Mouse (Mus musculus): ENCODE results near the gene Tmem161b.
"Not testable (repeated sequence)": the region's sequence is repeated elsewhere in the genome, so short reads cannot be mapped to it uniquely, and the experiment has no call there.

Gene Tmem161b

GRCm38 (mm10) chr13:84221820-84222681 is at the start of gene Tmem161b:
Gene Tmem161b (plus strand): TSS chr13:84222296.
- DNase-seq, result peak; percentile 92 to 93

DNA sequence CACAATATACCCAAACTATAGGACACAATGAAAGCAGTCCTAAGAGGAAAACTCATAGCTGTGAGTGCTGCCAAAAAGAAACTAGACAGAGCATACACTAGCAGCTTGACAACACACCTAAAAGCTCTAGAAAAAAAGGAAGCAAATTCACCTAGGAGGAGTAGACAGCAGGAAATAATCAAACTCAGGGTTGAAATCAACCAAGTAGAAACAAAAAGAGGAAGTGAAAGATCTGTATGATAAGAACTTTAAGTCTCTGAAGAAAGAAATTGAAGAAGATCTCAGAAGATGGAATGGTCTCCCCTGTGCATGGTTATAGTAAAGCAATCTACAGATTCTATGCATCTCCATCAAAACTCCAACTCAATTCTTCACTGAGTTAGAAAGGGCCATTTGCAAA is 36.3 kb upstream of the Tmem161b start:
- DNase-seq, result not testable (repeated sequence)

- DNase-seq, result no peak
Measured at GRCm38 (mm10) chr13:84192723-84193122, 29.4 kb upstream of the Tmem161b start.

GRCm38 (mm10) chr13:84222682-84222992 is 541 bp downstream of the Tmem161b start:
- no peak for DNase-seq

DNA sequence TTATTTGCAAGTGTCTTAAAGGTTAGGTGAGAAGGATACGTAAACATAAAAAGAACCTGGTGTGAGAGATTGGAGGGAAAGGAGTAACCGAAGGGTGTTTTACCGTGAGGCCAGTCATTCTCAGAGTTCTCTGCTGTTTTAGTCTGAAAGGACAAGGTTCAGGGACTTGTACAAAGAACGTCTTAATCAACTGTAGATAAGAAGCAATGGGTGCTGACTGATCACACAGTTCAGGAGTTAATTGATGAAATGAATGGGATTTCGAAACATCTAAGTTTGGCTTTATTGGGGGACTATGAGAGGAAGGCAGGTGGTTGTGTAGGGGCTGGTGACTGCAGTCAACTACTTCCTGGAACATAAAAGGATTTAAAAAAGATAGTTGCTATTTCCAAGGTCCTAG is 922 bp downstream of the Tmem161b start:
- no peak for DNase-seq

DNA sequence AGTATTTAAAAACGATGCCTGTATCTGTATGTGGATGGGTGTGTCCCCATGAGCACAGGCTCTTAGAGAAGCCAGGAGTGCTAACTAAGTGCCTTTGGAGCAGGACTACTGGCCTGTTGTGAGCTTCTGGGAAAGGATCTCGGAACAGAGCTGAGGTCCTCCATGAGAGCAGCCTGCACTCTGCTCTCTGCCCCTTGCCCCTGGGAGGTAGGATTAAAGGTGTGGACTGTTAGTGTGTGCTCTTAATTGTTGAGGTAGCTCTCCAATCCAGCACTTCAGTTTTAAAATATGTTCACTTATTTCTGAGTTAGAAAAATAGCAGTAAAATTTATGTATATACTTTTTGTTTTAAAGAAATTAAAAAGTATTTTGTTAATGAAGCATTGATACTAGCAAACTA is 11.9 kb downstream of the Tmem161b start:
- no peak for DNase-seq

GRCm38 (mm10) chr13:84236768-84237167 is 14.7 kb downstream of the Tmem161b start:
- no peak for DNase-seq

- no peak for DNase-seq
Measured at GRCm38 (mm10) chr13:84238184-84238583, 16.1 kb downstream of the Tmem161b start.

GRCm38 (mm10) chr13:84248065-84248464 is 26.0 kb downstream of the Tmem161b start:
- DNase-seq, result no peak

DNA sequence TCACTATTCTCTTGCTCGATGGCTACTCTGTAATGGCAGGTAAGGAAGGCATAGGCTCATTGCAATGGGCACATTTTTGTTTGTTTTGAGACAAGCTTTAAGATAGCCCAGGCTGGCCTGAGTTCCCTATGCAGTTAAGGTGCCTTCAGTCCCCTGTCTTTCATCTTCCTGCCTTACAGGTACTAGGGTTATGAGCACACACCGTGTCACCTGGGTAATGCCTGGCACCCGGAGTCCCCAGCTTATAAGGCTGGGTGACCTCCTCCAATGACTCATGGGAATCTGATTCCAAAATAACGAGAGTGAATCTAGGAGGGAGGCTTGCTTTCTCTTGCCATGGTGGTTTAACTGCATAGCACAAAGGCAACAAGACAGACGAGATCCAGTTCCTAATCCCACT is 29.2 kb downstream of the Tmem161b start:
- DNase-seq, result no peak

DNA sequence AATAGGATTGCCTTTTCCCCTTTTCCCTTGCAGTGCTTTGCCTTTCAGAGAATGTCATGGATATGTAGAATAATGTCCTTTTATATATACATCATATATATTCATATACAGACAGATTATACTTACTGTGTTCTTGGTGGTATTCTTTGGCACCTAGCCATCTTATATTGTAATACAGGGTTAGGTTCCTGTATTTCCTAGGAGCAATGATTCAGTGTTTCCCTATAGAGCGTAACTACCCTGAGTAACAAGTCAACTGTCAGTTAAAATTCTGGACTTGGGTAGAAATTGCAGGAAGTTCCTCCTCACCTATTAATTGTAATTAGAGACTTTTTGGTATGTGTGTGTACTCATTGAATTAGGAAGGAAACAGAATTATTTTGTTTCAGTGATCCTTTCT is 33.0 kb downstream of the Tmem161b start:
- DNase-seq, result no peak

GRCm38 (mm10) chr13:84264418-84264817 is 42.3 kb downstream of the Tmem161b start:
- DNase-seq, result not testable (repeated sequence)

DNA sequence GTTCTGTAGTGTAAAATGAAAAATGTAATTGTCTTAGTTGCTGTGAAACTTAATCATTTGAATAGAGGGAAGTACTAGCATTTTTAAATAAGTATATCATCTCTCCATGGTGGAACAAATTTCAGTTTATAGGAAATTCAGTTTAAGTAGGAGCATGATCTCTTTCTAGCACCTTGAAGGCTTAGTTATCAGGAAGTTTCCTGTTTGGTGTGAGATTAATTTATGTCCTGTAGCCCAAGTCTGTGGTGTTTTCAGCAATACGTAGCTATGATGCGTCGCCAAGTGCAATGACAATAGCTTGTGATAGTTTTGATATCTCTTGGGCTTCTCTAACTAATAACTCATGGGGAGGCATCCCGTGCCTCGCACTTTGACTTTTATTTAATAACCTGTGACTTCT is 54.1 kb downstream of the Tmem161b start:
- DNase-seq, result no peak

GRCm38 (mm10) chr13:84280352-84280751 is 58.3 kb downstream of the Tmem161b start:
- DNase-seq, result peak in 1 of 2 experiments; percentile 3

GRCm38 (mm10) chr13:84282966-84283365 is 60.9 kb downstream of the Tmem161b start:
- no peak for DNase-seq

- no peak for DNase-seq
Measured at GRCm38 (mm10) chr13:84284764-84285558, 62.9 kb downstream of the Tmem161b start.

GRCm38 (mm10) chr13:84285559-84285945 is 63.5 kb downstream of the Tmem161b start:
- DNase-seq, result no peak

- DNase-seq, result no peak
Measured at GRCm38 (mm10) chr13:84299445-84300053, 77.5 kb downstream of the Tmem161b start.

GRCm38 (mm10) chr13:84343272-84343671 is 121.2 kb downstream of the Tmem161b start:
- no peak for DNase-seq

GRCm38 (mm10) chr13:84343691-84344495 is 121.8 kb downstream of the Tmem161b start:
- no peak for DNase-seq

DNA sequence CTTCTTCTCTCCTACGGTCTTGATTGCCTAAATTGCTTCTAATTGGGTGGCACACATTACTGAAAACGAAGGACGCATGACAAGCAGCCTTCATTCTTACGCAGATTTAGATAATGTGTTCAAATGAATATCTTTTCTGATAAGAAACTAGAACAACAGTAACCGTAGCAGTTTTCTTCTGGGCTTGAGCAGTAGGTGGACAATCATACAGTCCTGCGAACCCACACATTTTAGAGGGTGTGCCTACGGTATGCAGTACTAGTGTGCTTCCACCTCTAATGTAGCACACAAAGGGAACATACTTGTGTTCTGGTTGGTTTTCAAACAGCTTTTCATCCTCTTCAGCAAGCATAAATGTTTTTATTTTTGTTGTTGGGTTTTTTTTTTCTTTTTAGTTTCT is 122.6 kb downstream of the Tmem161b start:
- no peak for DNase-seq

DNA sequence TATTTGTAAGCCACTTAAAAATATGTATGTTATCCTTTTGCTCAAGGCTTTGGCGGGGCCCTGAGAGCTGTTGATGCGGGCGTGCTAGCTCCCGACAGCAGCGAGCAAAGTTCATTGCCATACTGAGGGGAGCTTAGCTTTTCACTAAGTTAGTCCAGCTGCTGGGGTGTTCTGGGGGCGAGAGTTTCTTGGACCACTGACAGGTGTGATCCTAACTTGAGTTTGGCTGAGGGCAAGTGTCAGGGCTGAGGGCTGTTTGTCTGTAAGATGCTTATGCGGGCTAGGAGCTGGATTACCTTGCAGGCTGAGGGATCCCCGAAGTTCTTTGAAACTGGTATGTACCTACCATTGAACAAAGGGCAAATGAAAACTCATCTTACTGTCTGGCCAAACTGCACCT is 123.0 kb downstream of the Tmem161b start:
- DNase-seq, result no peak
